Mouse (Mus musculus) adrenal gland, postnatal 4 days (tissue): Measurements from ENCODE around the gene Ldhd. TPM values are rescaled to one million over a fixed set of nuclear protein-coding genes. Genes with fewer than 3 reads are reported as not detected.

ENCODE experiments used
- DNase-seq, 2 experiments: peaks; one replicate each; pipeline ENCODE4 v3.0.0; 2021 to 2022; ENCODE audit warnings: low spot score in 2 of 2, mixed read lengths in 2 of 2
- total RNA-seq, 2 experiments: library from RNA; stranded (reverse); gene quantifications; 2 replicates each; pipeline ENCODE4 v1.2.3; 2021

Ldhd gene
- total RNA-seq, 2 experiments from 2014 or later: 22.0 to 23.2 TPM

GRCm38 (mm10) chr8:111595712-111596484, 34.3 kb downstream of the Ldhd start:
- DNase-seq: no peak

- no peak for DNase-seq
Observed at GRCm38 (mm10) chr8:111594951-111595350, 35.2 kb downstream of the Ldhd start.

DNA sequence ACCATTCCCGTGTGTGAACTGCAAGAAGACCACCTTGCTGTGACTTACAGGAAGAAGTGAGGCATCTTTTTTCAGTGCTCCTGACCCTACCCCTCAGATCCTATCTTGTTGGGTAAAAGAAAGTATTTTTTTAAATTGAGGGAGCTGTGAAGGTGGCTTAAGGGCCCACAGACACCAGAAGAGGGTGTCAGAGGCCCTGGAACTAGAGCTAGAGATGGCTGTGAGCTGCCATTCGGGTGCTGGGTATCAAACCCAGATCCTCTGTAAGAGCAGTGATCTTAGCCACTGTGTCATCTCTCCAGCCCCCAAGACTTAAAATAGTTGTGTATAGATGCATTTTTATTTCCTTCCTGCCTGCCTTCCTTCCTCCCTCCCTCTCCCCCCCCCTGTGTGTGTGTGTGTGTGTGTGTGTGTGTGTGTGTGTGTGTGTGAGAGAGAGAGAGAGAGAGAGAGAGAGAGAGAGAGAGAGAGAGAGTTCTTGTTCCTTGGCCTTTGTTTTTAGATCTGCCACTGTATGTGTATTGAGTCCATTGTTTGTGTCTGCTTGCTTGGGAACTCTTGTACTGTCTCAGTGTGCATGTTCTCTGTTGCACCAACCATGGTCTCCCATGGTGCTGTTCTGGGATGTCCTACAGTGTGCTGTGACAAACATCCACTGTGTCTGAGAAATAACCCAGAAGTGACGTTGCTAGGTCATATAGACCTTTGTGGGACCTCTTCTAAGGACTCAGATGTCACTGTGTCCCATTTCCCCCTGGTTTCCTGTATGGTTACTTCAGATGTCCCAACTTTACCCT, 35.9 kb downstream of the Ldhd start:
- DNase-seq: no peak

- no peak for DNase-seq
Observed at GRCm38 (mm10) chr8:111592390-111592910, 37.7 kb downstream of the Ldhd start.

- no peak for DNase-seq
Observed at GRCm38 (mm10) chr8:111591176-111591575, 39.0 kb downstream of the Ldhd start.

- DNase-seq: no peak
Observed at GRCm38 (mm10) chr8:111590214-111590613, 40.0 kb downstream of the Ldhd start.

DNA sequence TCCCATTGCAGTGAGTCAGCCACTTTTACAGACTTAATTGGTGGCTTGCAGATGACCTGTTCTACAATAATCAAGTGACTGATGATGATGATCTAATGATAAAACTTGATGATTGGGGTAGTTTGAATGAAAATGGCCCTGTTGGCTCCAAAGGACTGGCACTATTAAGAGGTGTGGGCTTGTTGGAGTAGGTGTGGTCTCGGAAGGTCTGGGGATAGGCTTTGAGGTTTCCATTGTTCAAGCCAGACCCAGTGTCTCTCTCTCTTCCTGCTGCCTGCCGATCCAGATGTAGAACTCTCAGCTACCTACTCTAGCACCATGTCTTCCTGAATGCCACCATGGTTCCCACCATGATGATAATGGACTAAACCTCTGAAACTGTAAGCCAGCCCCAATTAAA, 41.8 kb downstream of the Ldhd start:
- DNase-seq: no peak

DNA sequence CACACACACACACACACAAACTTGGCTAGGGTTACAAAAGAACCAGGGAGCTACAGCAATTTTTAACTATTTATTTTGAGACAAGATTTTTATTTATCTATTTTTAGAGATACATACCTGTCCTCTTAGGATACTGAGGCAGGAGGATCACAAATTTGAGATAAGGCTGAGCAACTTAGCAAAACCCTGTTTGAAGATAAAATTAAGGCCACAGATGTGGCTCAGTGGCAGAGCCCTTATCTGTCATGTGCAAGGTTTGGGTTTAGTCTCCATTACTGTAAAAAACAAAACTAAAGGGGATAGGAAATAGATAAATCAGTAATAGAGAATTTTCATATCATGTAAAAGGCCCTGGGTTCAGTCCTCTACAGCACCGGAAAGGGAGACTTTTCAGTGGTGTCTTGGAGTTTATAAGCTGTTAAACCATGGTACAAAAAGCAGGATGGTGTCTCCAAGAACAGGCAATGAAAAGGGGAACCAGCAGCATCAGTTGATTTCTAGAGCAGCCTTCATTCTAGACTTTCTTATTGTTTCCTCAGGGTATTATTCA, 42.6 kb downstream of the Ldhd start:
- DNase-seq: no peak

- no peak for DNase-seq
Observed at GRCm38 (mm10) chr8:111584946-111585345, 45.2 kb downstream of the Ldhd start.

- no peak for DNase-seq
Observed at GRCm38 (mm10) chr8:111582386-111582785, 47.8 kb downstream of the Ldhd start.

GRCm38 (mm10) chr8:111580306-111580705, 49.9 kb downstream of the Ldhd start:
- DNase-seq: no peak

DNA sequence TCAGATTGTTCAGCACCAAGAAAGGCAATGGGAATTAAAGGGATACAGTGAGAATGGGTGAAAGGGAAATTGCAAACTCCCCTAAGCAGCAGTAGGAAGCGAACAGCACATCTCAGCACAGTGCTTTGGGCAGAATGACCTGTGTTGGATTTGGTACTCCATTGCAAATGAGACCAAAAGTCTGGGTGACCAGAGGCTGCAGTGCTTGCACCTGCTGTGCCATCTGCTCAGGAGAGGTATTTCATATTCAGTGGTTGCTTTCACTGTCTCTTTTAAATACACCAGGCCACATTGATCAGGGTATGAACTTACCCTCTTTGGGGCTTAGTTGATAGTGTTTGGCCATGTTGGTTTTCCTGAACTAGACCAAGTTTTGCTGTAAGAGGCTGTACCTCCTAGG, 50.9 kb downstream of the Ldhd start:
- DNase-seq: no peak

DNA sequence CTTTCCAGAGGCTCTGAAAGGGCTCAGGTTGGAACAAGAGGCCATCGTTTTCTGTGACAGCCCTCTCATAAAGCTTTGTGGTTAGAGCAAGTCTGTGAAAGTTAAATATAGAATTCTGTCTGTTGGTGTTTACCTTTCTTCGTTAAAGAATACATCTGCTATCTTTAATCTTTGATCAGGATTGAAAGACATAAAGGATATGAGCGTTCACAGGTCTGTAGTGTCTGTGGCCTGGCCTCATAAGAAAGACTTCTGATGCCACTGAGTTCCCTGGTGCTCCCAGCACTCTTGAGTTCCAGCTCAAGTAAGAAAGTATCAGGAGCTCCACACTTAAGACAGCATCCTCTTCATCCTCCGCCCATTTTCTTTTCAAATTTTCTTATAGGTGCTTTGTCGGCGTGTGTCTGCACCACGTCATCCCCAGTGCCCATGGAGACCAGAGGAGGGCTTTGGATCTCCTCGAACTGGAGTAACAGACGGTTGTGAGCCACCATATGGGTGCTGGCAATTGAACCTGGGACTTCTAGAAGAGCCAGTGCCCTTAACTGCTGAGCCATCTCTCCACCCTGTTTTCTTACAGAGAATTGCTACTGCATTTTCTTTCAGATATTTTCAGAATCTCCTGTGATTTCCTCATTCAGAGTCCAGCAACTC, 52.2 kb downstream of the Ldhd start:
- DNase-seq: no peak

DNA sequence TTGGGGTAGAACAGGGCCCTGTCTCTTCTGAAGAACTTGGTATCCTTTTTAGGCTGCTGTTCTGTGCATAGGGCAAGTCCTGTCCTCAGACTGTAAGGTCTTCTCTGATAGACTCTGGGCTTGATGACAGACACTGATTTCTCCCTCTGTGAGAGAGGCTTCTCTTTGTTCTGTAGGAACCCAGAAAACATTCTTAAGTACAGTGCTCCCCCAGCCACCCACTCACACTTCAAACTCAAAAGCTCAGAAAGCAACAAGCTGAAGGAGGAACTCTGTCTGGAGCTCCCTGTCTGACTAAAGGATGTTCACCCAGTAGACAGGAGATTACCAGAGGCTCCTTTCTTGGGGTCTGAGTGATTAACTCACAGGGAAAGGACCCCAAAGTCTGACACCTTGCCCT, 53.7 kb downstream of the Ldhd start:
- no peak for DNase-seq

DNA sequence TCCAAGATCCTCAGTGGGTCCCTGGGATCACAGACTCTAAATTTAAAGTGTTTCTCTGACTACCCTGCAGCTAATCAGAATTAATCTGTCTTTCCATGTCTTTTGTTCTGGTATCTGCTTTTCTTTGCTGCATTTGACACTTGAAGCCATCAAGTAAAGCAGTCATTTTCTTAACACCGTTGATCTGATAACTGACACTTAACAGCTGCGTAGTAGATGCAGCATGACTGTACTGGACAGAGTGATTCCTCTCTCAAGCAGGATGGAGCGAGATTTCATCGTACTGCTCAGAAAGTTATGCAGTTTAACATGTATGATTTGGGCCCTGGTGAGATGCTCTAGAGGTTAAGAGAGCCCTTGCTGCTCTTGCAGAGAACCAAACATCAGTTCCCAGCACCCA, 54.7 kb downstream of the Ldhd start:
- no peak for DNase-seq

GRCm38 (mm10) chr8:111574016-111574415, 56.2 kb downstream of the Ldhd start:
- DNase-seq: no peak

Other genes with a start within 250 kb of the Ldhd start
- under 1 TPM; 0.25 to 0.95 TPM for gene Fa2h, start 236.6 kb downstream of the Ldhd start, total RNA-seq
- gene Wdr59, start 108.3 kb downstream of the Ldhd start, total RNA-seq: 10 to 100 TPM; 16.1 to 16.4 TPM
- gene Znrf1, start 94.3 kb downstream of the Ldhd start, total RNA-seq: 10 to 100 TPM; 69.8 to 76.9 TPM
- gene Zfp1, start 13.0 kb upstream of the Ldhd start, total RNA-seq: 10 to 100 TPM; 15.5 to 17.0 TPM
- 1,000 to 10,000 TPM in 1 of 2 experiments, 1 to 10 TPM in 1; 1.1 to 5,957 TPM for gene Ctrb1, start 60.6 kb upstream of the Ldhd start, total RNA-seq
- 10 to 100 TPM; 94.4 to 94.5 TPM for gene Bcar1, start 113.4 kb upstream of the Ldhd start, total RNA-seq
- 10 to 100 TPM; 84.4 to 100.0 TPM for gene Cfdp1, start 223.9 kb upstream of the Ldhd start, total RNA-seq
- 1 to 10 TPM; 5.9 to 6.1 TPM for gene Tmem170, start 246.4 kb upstream of the Ldhd start, total RNA-seq